Comparison of ENCODE assay signal across 9 mouse cellular contexts in genomic region chr15:12039671-12040406, GRCm38 (mm10). TPM values are rescaled to one million over a fixed set of nuclear protein-coding genes. Genes with fewer than 3 reads are reported as not detected.
DNase-seq lines count a peak whose midpoint lies in the region; ATAC-seq lines count a peak whose summit lies in the region.
"Had no signal": no experiment of that assay in that cellular context is flagged by ENCODE, and none has a peak within 500 bp of the region (broad histone marks: within the 10 kb centered on the region; RNA-seq: fewer than 3 reads in every experiment).

No protein-coding gene starts in this region.

- H3K36me3 ChIP-seq in lung, embryonic 16.5 days (ENCODE audit: control insufficient read depth, insufficient read depth, low read length) = no peaks in the 10 kb centered on the region
- no peaks in the 10 kb centered on the region for H3K36me3 ChIP-seq in forebrain, embryonic 15.5 days
- H3K36me3 ChIP-seq in midbrain, embryonic 16.5 days (ENCODE audit: control insufficient read depth, insufficient read depth, low read length) = no peaks in the 10 kb centered on the region
- H3K36me3 ChIP-seq: lung, embryonic 15.5 days had no signal

- H3K27me3 ChIP-seq in lung, embryonic 16.5 days (ENCODE audit: control insufficient read depth, insufficient read depth, low read depth, low read length) = no peaks in the 10 kb centered on the region
- no peaks in the 10 kb centered on the region for H3K27me3 ChIP-seq in forebrain, embryonic 15.5 days
- H3K27me3 ChIP-seq in midbrain, embryonic 16.5 days (ENCODE audit: control insufficient read depth, insufficient read depth, low read depth, low read length) = no peaks in the 10 kb centered on the region
- H3K27me3 ChIP-seq: lung, embryonic 15.5 days had no signal

- H3K9ac ChIP-seq in lung, embryonic 16.5 days (ENCODE audit: low read length) = no peak overlapping the region
- H3K9ac ChIP-seq in forebrain, embryonic 15.5 days (replicated peaks) = no peak overlapping the region
- H3K9ac ChIP-seq in midbrain, embryonic 16.5 days (ENCODE audit: low read depth, low read length) = no peak overlapping the region
- H3K9ac ChIP-seq: lung, embryonic 15.5 days had no signal

- no peak overlapping the region for H3K4me3 ChIP-seq in lung, embryonic 16.5 days (ENCODE audit: low read length)
- no peak overlapping the region for H3K4me3 ChIP-seq in forebrain, embryonic 15.5 days
- no peak overlapping the region for H3K4me3 ChIP-seq in midbrain, embryonic 16.5 days (ENCODE audit: low read depth, low read length)
- H3K4me3 ChIP-seq: lung, embryonic 15.5 days had no signal

- 56% methylated on average over 15 of the region's 15 CpGs for WGBS in lung, embryonic 16.5 days
- 59% methylated on average over 15 of the region's 15 CpGs for WGBS in forebrain, embryonic 15.5 days
- WGBS in midbrain, embryonic 16.5 days = 38% methylated on average over 15 of the region's 15 CpGs

- 0 out of 2 replicates have a peak, but pooled peaks cover 2% of the 10 kb centered on the region for H3K4me1 ChIP-seq in lung, embryonic 16.5 days (replicated peaks; ENCODE audit: control insufficient read depth, insufficient read depth, low read length)
- peaks cover 9% of the 10 kb centered on the region for H3K4me1 ChIP-seq in forebrain, embryonic 15.5 days
- peaks cover 14% of the 10 kb centered on the region for H3K4me1 ChIP-seq in midbrain, embryonic 16.5 days (ENCODE audit: control insufficient read depth, insufficient read depth, low read length)

- H3K27ac ChIP-seq in lung, embryonic 16.5 days (ENCODE audit: low read length) = no peak overlapping the region
- H3K27ac ChIP-seq in forebrain, embryonic 15.5 days (replicated peaks) = 0 out of 2 replicates have a peak overlapping the region, but pooled peaks have one; percentile 2
- peak overlapping the region; percentile 75 for H3K27ac ChIP-seq in midbrain, embryonic 16.5 days (ENCODE audit: low read length)
- H3K27ac ChIP-seq: lung, embryonic 15.5 days had no signal

- peak; percentile 14; the same call in 1 of the 2 replicates for ATAC-seq in cerebellum, adult (ENCODE audit: insufficient number of reproducible peaks, low FRiP score, low TSS enrichment)
- peak; percentile 43 for ATAC-seq in lung, embryonic 16.5 days (ENCODE audit: low read depth)
- ATAC-seq in forebrain, embryonic 15.5 days (replicated peaks) = peak; percentile 76
- peak; percentile 89 for ATAC-seq in midbrain, embryonic 16.5 days
- no peak for ATAC-seq in granulocyte monocyte progenitor cell, adult 5-6 weeks (replicated peaks; ENCODE audit: poor library complexity, severe bottlenecking)

- H3K9me3 ChIP-seq in lung, embryonic 16.5 days (ENCODE audit: control insufficient read depth, low read length) = no peaks in the 10 kb centered on the region; the same call in 1 of the 2 replicates
- H3K9me3 ChIP-seq in forebrain, embryonic 15.5 days = no peaks in the 10 kb centered on the region
- H3K9me3 ChIP-seq in midbrain, embryonic 16.5 days (replicated peaks; ENCODE audit: control insufficient read depth, low read length, poor library complexity, severe bottlenecking) = no peaks in the 10 kb centered on the region
- H3K9me3 ChIP-seq: lung, embryonic 15.5 days had no signal

- DNase-seq in cerebellum, postnatal 36 days = no peak
- DNase-seq in lung, postnatal 14 days = no peak
- DNase-seq in frontal cortex, postnatal 10 days (ENCODE audit: low spot score in 2 of 2) = no peak

- H3K4me2 ChIP-seq in lung, embryonic 16.5 days (ENCODE audit: low read depth, low read length) = no peak overlapping the region
- H3K4me2 ChIP-seq in forebrain, embryonic 15.5 days (replicated peaks) = no peak overlapping the region
- H3K4me2 ChIP-seq in midbrain, embryonic 16.5 days (ENCODE audit: low read length) = peak overlapping the region; percentile 28
- H3K4me2 ChIP-seq: lung, embryonic 15.5 days had no signal

RNA-seq across cellular contexts. Expression of gene Sub1, which starts 43.1 kb away (rescaled TPM):
- 646 and 678 TPM in 2 replicates for polyA plus RNA-seq in lung, embryonic 16.5 days (2015; fragmentation: Nextera tagmentation; extraction: Ambion mirVana)
- 465 and 483 TPM in 2 replicates for polyA plus RNA-seq in forebrain, embryonic 15.5 days (2015; fragmentation: Nextera tagmentation; extraction: Ambion mirVana)
- 563 and 582 TPM in 2 replicates for polyA plus RNA-seq in midbrain, embryonic 16.5 days (2015; fragmentation: Nextera tagmentation; extraction: Ambion mirVana)
- 545 and 554 TPM in 2 replicates for total RNA-seq in granulocyte monocyte progenitor cell, adult 5-6 weeks (2014; fragmentation: Nextera tagmentation)
- 769 and 935 TPM in 2 replicates for total RNA-seq in granulocyte monocyte progenitor cell, adult 5-6 weeks (2017)
